Mouse (Mus musculus) embryonic facial prominence, embryonic 14.5 days (tissue): ENCODE results near the gene Rtkn2. TPM values are rescaled to one million over a fixed set of nuclear protein-coding genes. Genes with fewer than 3 reads are reported as not detected.

ENCODE experiments used
- ATAC-seq: fragments of 200-750 bp; cut with Nextera tagmentation; 2 replicates; pipeline ENCODE4 v1.8.0; 2017; ENCODE audit warnings: low read depth, moderate number of reproducible peaks, moderate TSS enrichment
- DNase-seq: peaks from one replicate; pipeline ENCODE4 v3.0.0-alpha.2; 2015; ENCODE audit warnings: low spot score
- H3K27ac ChIP-seq: fragments of 300-500 bp; sonication (generic); replicated peaks from 2 replicates; pipeline ENCODE4 v1.5.1; 2014; ENCODE audit warnings: low read depth, mild to moderate bottlenecking, low read length, moderate library complexity
- H3K27me3 ChIP-seq: fragments of 300-500 bp; sonication (generic); replicated peaks from 2 replicates; pipeline ENCODE4 v1.6.1; 2014; ENCODE audit warnings: low read length; ENCODE audit not compliant: control insufficient read depth, insufficient read depth
- H3K36me3 ChIP-seq: fragments of 300-500 bp; sonication (generic); 2 replicates; pipeline ENCODE4 v1.6.1; 2014; ENCODE audit warnings: low read length, mixed read lengths; ENCODE audit not compliant: control insufficient read depth, insufficient read depth
- H3K4me1 ChIP-seq: fragments of 300-500 bp; sonication (generic); 2 replicates; pipeline ENCODE4 v1.6.1; 2014; ENCODE audit warnings: antibody characterized with exemption, low read length; ENCODE audit not compliant: control insufficient read depth, insufficient read depth
- H3K4me2 ChIP-seq: fragments of 300-500 bp; sonication (generic); 2 replicates; pipeline ENCODE4 v1.6.1; 2014; ENCODE audit warnings: low read depth, mild to moderate bottlenecking, low read length, moderate library complexity, mixed read lengths
- H3K4me3 ChIP-seq: fragments of 300-500 bp; sonication (generic); 2 replicates; pipeline ENCODE4 v1.5.1; 2014; ENCODE audit warnings: low read depth, mild to moderate bottlenecking, low read length
- H3K9ac ChIP-seq: fragments of 300-500 bp; sonication (generic); 2 replicates; pipeline ENCODE4 v1.6.1; 2014; ENCODE audit warnings: low read depth, mild to moderate bottlenecking, low read length, moderate library complexity, mixed read lengths
- H3K9me3 ChIP-seq: fragments of 300-500 bp; sonication (generic); 2 replicates; pipeline ENCODE4 v1.6.1; 2016; ENCODE audit warnings: low read length; ENCODE audit not compliant: control insufficient read depth
- WGBS: fragments of 180-500 bp; shearing (Covaris S2); extraction: QIAGEN DNeasy Blood & Tissue Kit; methylation state at CpG from one replicate; pipeline ENCODE4 v1.1.7; 2014; 5-methylcytosine and 5-hydroxymethylcytosine counted together
- polyA plus RNA-seq: library from polyadenylated mRNA; unstranded; fragments of >200 nt; fragmentation: Nextera tagmentation; extraction: Ambion mirVana; gene quantifications from 2 replicates; pipeline ENCODE4 v1.2.1, GENCODE M21; 2014

Rtkn2 gene
- polyA plus RNA-seq, 1 experiment from 2014 or later = 5.4 TPM

- no peak overlapping the region for H3K4me3 ChIP-seq
- no peak overlapping the region for H3K9ac ChIP-seq
- H3K9me3 ChIP-seq = no peaks in the 10 kb centered on the region
- H3K4me1 ChIP-seq = no peaks in the 10 kb centered on the region
- H3K36me3 ChIP-seq = no peaks in the 10 kb centered on the region
- ATAC-seq = no peak; the same call in 1 of the 2 replicates
- peak; percentile 40 for DNase-seq
- no peak overlapping the region for H3K27ac ChIP-seq
- H3K27me3 ChIP-seq = no peaks in the 10 kb centered on the region
- WGBS = 91% methylated on average over 14 of the region's 14 CpGs
- no peak overlapping the region for H3K4me2 ChIP-seq
Measured at GRCm38 (mm10) chr10:68051316-68051933, 72.1 kb downstream of the Rtkn2 start.

- Histone ChIP-seq H3K36me3 (no peaks in the 10 kb centered on the region), H3K9me3 (no peaks in the 10 kb centered on the region), H3K27me3 (no peaks in the 10 kb centered on the region), H3K4me3 (no peak overlapping the region), H3K4me1 (no peaks in the 10 kb centered on the region), H3K27ac (no peak overlapping the region), H3K4me2 (no peak overlapping the region), H3K9ac (no peak overlapping the region)
- 87% methylated on average over 8 of the region's 8 CpGs for whole genome bisulfite sequencing
- DNase-seq (no peak), ATAC-seq (no peak)
Measured at GRCm38 (mm10) chr10:68052307-68052706, 72.9 kb downstream of the Rtkn2 start.

- ATAC-seq (no peak), DNase-seq (no peak)
- H3K27me3 ChIP-seq = no peaks in the 10 kb centered on the region
- H3K27ac ChIP-seq = no peak overlapping the region
- H3K4me1 ChIP-seq = no peaks in the 10 kb centered on the region
- no peaks in the 10 kb centered on the region for H3K36me3 ChIP-seq
- no peak overlapping the region for H3K4me3 ChIP-seq
- H3K9ac ChIP-seq = no peak overlapping the region
- no peak overlapping the region for H3K4me2 ChIP-seq
- WGBS = 75% methylated on average over 5 of the region's 5 CpGs
- peaks cover 3% of the 10 kb centered on the region; the same call in 1 of the 2 replicates for H3K9me3 ChIP-seq
Measured at GRCm38 (mm10) chr10:68054131-68054530, 74.8 kb downstream of the Rtkn2 start.

GRCm38 (mm10) chr10:68054706-68055105 is 75.3 kb downstream of the Rtkn2 start:
- Histone ChIP-seq H3K4me1 (no peaks in the 10 kb centered on the region), H3K36me3 (no peaks in the 10 kb centered on the region), H3K27me3 (no peaks in the 10 kb centered on the region), H3K4me2 (no peak overlapping the region), H3K9ac (no peak overlapping the region), H3K9me3 (peaks cover 3% of the 10 kb centered on the region; the same call in 1 of the 2 replicates), H3K27ac (no peak overlapping the region), H3K4me3 (no peak overlapping the region)
- ATAC-seq = no peak
- 80% methylated on average over 6 of the region's 6 CpGs for WGBS
- DNase-seq = no peak

- WGBS = 88% methylated on average over 3 of the region's 3 CpGs
- Histone ChIP-seq H3K4me2 (no peak overlapping the region), H3K4me3 (no peak overlapping the region), H3K4me1 (0 out of 2 replicates have a peak, but pooled peaks cover 3% of the 10 kb centered on the region), H3K27ac (no peak overlapping the region), H3K27me3 (no peaks in the 10 kb centered on the region), H3K9me3 (peaks cover 3% of the 10 kb centered on the region; the same call in 1 of the 2 replicates), H3K36me3 (no peaks in the 10 kb centered on the region), H3K9ac (no peak overlapping the region)
- no peak for ATAC-seq
- no peak for DNase-seq
Measured at GRCm38 (mm10) chr10:68057841-68058240, 78.5 kb downstream of the Rtkn2 start.

GRCm38 (mm10) chr10:68058378-68058777 is 79.0 kb downstream of the Rtkn2 start:
- 95% methylated on average over 1 of the region's 1 CpGs for WGBS
- ATAC-seq = no peak

GRCm38 (mm10) chr10:68060590-68061248 is 81.3 kb downstream of the Rtkn2 start:
- 66% methylated on average over 16 of the region's 16 CpGs for WGBS
- Histone ChIP-seq H3K27me3 (no peaks in the 10 kb centered on the region), H3K4me3 (no peak overlapping the region), H3K9me3 (peaks cover 3% of the 10 kb centered on the region; the same call in 1 of the 2 replicates), H3K4me2 (no peak overlapping the region), H3K27ac (no peak overlapping the region), H3K4me1 (0 out of 2 replicates have a peak, but pooled peaks cover 3% of the 10 kb centered on the region), H3K9ac (no peak overlapping the region), H3K36me3 (no peaks in the 10 kb centered on the region)
- DNase-seq = peak; percentile 11
- no peak for ATAC-seq

More at GRCm38 (mm10) chr10:68058378-68058777, 79.0 kb downstream of the Rtkn2 start:
- no peak for DNase-seq
- 0 out of 2 replicates have a peak, but pooled peaks cover 3% of the 10 kb centered on the region for H3K4me1 ChIP-seq
- H3K4me2 ChIP-seq = no peak overlapping the region
- H3K4me3 ChIP-seq = no peak overlapping the region
- H3K9ac ChIP-seq = no peak overlapping the region
- no peaks in the 10 kb centered on the region for H3K27me3 ChIP-seq
- no peaks in the 10 kb centered on the region for H3K36me3 ChIP-seq
- no peak overlapping the region for H3K27ac ChIP-seq
- H3K9me3 ChIP-seq = peaks cover 3% of the 10 kb centered on the region; the same call in 1 of the 2 replicates

GRCm38 (mm10) chr10:68061249-68061615 is 81.9 kb downstream of the Rtkn2 start:
- no peak for DNase-seq
- Histone ChIP-seq H3K36me3 (no peaks in the 10 kb centered on the region), H3K4me1 (0 out of 2 replicates have a peak, but pooled peaks cover 3% of the 10 kb centered on the region), H3K4me2 (no peak overlapping the region), H3K27ac (no peak overlapping the region), H3K9me3 (peaks cover 3% of the 10 kb centered on the region; the same call in 1 of the 2 replicates), H3K4me3 (no peak overlapping the region), H3K9ac (no peak overlapping the region), H3K27me3 (no peaks in the 10 kb centered on the region)
- ATAC-seq = no peak
- 74% methylated on average over 8 of the region's 8 CpGs for WGBS
